Mouse (Mus musculus) bone marrow macrophage, adult 2 months (primary cell): ENCODE measurements around the gene Actr10.
A peak's percentile ranks its signal among the peaks of the same experiment; 100 is the strongest.

Experiments
- CTCF ChIP-seq: IDR thresholded peaks from 2 replicates; pipeline ENCODE4 v1.5.1; 2012; ENCODE audit warnings: low read depth, mild to moderate bottlenecking, low read length, moderate library complexity
- POLR2A ChIP-seq: IDR thresholded peaks from 2 replicates; pipeline ENCODE4 v1.6.1; 2012; ENCODE audit warnings: mild to moderate bottlenecking, low read depth, low read length, borderline replicate concordance

DNA sequence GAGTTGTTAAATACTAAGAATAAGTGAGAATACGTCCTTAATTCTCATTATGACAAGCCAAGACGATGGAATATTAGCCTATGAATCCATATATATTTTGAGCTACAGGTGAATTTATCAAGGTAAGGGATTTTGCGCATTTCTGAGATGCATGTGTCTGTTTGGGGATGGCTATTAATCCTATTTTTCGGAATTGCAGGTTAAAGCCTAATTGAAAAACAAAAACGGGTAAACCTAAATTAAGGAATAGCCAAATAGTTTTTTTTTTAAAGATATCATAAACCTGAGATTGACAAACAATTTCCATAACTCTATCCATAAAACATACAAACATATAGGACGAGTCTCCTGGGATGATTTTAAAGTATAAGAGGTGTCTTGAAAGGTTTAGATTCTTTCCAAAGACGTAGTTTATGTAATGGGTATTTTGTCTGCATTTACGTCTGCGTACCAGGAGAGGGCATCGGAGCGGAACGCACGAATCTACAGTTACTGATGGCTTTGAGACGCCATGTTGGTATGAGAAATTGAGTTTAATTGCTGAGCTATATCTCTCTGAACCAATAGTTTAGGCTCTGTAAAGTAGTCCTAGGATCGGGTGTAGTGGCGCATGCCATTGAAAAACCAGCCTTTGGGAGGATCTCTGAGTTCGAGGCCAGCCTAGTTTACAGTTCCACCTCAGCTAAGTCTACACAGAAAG, 32.0 kb downstream of the Actr10 start:
- TF ChIP-seq POLR2A (no peak), CTCF (peak; percentile 24; the same call in 1 of the 2 replicates)
